In the genomic region with DNA sequence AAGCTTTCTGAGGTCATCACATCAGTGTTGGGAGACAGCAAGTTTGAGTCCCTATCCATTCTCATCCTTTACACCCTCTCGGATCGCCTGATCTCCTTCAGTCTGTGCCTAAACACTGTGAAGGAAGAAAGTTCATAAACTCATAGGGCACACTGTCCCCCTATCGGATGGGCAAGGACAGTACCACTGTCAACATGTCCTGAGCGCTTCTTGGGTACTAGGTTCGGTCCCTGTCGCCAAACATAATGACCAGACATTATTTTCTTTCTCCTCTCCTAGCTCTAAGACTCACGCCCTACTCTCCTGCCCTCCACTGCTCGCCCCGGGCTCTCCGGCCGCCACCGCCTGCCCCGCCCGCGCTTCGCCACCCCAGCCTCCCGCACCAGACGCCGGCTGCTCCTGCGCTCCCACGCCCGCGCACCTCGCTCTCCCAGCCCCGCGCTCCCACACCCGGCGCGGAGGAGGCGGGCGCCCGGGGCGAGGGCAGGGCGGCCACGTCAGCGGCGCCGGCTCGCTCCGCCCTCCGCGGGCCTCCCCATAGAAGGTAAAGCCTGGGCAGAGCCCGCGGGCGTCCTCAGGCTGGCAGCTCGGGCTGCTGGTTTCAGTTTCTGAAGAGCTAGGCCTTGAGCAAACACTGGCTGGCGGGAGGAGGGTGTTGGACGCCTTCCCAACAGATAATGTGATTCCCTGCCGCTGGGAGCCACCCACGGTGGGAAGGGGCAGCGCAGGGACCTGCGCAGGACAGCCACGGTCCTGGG, we compare ENCODE assay signal across 8 mouse cellular contexts.
DNase-seq lines count a peak whose midpoint lies in the region; ATAC-seq and TF ChIP-seq lines count a peak whose summit lies in the region.

No protein-coding gene starts in this region.

- peak overlapping the region; percentile 73 for H3K4me2 ChIP-seq in embryonic facial prominence, embryonic 14.5 days (ENCODE audit: low read depth, low read length)
- peak overlapping the region; percentile 66 for H3K4me2 ChIP-seq in limb, embryonic 12.5 days
- H3K4me2 ChIP-seq in midbrain, embryonic 14.5 days (ENCODE audit: low read length) = peak overlapping the region; percentile 65

- peak; percentile 85 for TF ChIP-seq POLR2A in heart, adult 2 months (IDR thresholded peaks at IDR 0.05; ENCODE audit: insufficient read depth, low read depth, low read length)

- H3K9me3 ChIP-seq in embryonic facial prominence, embryonic 14.5 days (ENCODE audit: control insufficient read depth, low read length) = no peaks in the 10 kb centered on the region
- no peaks in the 10 kb centered on the region for H3K9me3 ChIP-seq in limb, embryonic 12.5 days
- H3K9me3 ChIP-seq in midbrain, embryonic 14.5 days (ENCODE audit: control insufficient read depth, low read length) = no peaks in the 10 kb centered on the region

- no peaks in the 10 kb centered on the region for H3K36me3 ChIP-seq in embryonic facial prominence, embryonic 14.5 days (ENCODE audit: control insufficient read depth, insufficient read depth, low read length)
- H3K36me3 ChIP-seq in heart, adult 2 months (ENCODE audit: control insufficient read depth, insufficient read depth, low read length) = peaks cover 3% of the 10 kb centered on the region
- no peaks in the 10 kb centered on the region for H3K36me3 ChIP-seq in limb, embryonic 12.5 days
- H3K36me3 ChIP-seq in midbrain, embryonic 14.5 days (ENCODE audit: control insufficient read depth, insufficient read depth, low read length) = no peaks in the 10 kb centered on the region

- no peaks in the 10 kb centered on the region for H3K27me3 ChIP-seq in embryonic facial prominence, embryonic 14.5 days (replicated peaks; ENCODE audit: control insufficient read depth, insufficient read depth, low read length)
- H3K27me3 ChIP-seq in heart, adult 2 months (ENCODE audit: control insufficient read depth, insufficient read depth, low read length) = no peaks in the 10 kb centered on the region
- no peaks in the 10 kb centered on the region for H3K27me3 ChIP-seq in limb, embryonic 12.5 days
- no peaks in the 10 kb centered on the region for H3K27me3 ChIP-seq in midbrain, embryonic 14.5 days (ENCODE audit: control insufficient read depth, insufficient read depth, low read length)

- WGBS in embryonic facial prominence, embryonic 14.5 days = 2% methylated on average over 32 of the region's 53 CpGs
- 2% methylated on average over 53 of the region's 53 CpGs for WGBS in heart, adult 2 months
- WGBS in limb, embryonic 12.5 days = 1% methylated on average over 53 of the region's 53 CpGs
- under 1% methylated on average over 53 of the region's 53 CpGs for WGBS in midbrain, embryonic 14.5 days

- H3K4me1 ChIP-seq in embryonic facial prominence, embryonic 14.5 days (ENCODE audit: control insufficient read depth, insufficient read depth, low read length) = peaks cover 9% of the 10 kb centered on the region; the same call in 1 of the 2 replicates
- H3K4me1 ChIP-seq in heart, adult 2 months (ENCODE audit: control insufficient read depth, insufficient read depth, low read length) = peaks cover 14% of the 10 kb centered on the region
- H3K4me1 ChIP-seq in limb, embryonic 12.5 days (replicated peaks) = peaks cover 12% of the 10 kb centered on the region; the same call in 1 of the 2 replicates
- H3K4me1 ChIP-seq in midbrain, embryonic 14.5 days (ENCODE audit: control insufficient read depth, insufficient read depth, low read length) = peaks cover 5% of the 10 kb centered on the region; the same call in 1 of the 2 replicates

- ATAC-seq in embryonic facial prominence, embryonic 14.5 days (ENCODE audit: low read depth) = peak; percentile 95
- peak; percentile 91 for ATAC-seq in limb, embryonic 12.5 days (ENCODE audit: insufficient number of reproducible peaks, insufficient read depth, low FRiP score, low TSS enrichment, low read depth)
- peak; percentile 92 for ATAC-seq in midbrain, embryonic 14.5 days (ENCODE audit: low FRiP score, low TSS enrichment)

- H3K9ac ChIP-seq in embryonic facial prominence, embryonic 14.5 days (ENCODE audit: low read depth, low read length) = peak overlapping the region; percentile 81
- H3K9ac ChIP-seq in heart, adult 2 months (ENCODE audit: low read depth, low read length) = peak overlapping the region; percentile 87
- peak overlapping the region; percentile 76 for H3K9ac ChIP-seq in limb, embryonic 12.5 days (replicated peaks)
- peak overlapping the region; percentile 57 for H3K9ac ChIP-seq in midbrain, embryonic 14.5 days (replicated peaks; ENCODE audit: low read length)

- H3K27ac ChIP-seq in embryonic facial prominence, embryonic 14.5 days (replicated peaks; ENCODE audit: low read depth, low read length) = peak overlapping the region; percentile 92
- H3K27ac ChIP-seq in heart, adult 2 months = peak overlapping the region; percentile 99
- peak overlapping the region; percentile 92 for H3K27ac ChIP-seq in limb, embryonic 12.5 days
- peak overlapping the region; percentile 74 for H3K27ac ChIP-seq in midbrain, embryonic 14.5 days (replicated peaks; ENCODE audit: low read depth, low read length)

- peak; percentile 60 for TF ChIP-seq CTCF in heart, adult 2 months (IDR thresholded peaks at IDR 0.05)

- H3K4me3 ChIP-seq in embryonic facial prominence, embryonic 14.5 days (ENCODE audit: low read depth, low read length) = peak overlapping the region; percentile 52
- H3K4me3 ChIP-seq in heart, adult 2 months = peak overlapping the region; percentile 50
- peak overlapping the region; percentile 49 for H3K4me3 ChIP-seq in limb, embryonic 12.5 days (replicated peaks)
- peak overlapping the region; percentile 42 for H3K4me3 ChIP-seq in midbrain, embryonic 14.5 days (replicated peaks; ENCODE audit: low read depth, low read length)

- peak; percentile 94 for DNase-seq in 3T3-L1 (ENCODE audit: low read depth, low spot score)
- DNase-seq in adrenal gland, postnatal 4 days (ENCODE audit: low spot score in 2 of 2) = peak; percentile 69 to 88
- peak; percentile 96 for DNase-seq in embryonic facial prominence, embryonic 14.5 days (ENCODE audit: low spot score)
- peak; percentile 94 to 96 for DNase-seq in heart, adult 2 months
- peak; percentile 91 to 94 for DNase-seq in kidney, adult 8-10 months
- DNase-seq in midbrain, embryonic 14.5 days = peak; percentile 89
- peak; percentile 87 for DNase-seq in spleen, adult 12 weeks (ENCODE audit: low spot score)

- TF ChIP-seq EP300 in heart, adult 2 months (IDR thresholded peaks at IDR 0.05; ENCODE audit: insufficient read depth, low read depth, low read length) = peak; percentile 68

- intact Hi-C loops in heart, adult 2 months (cut with DNase I) = loop anchor here (2.0 to 10.0 kb wide), 6 partner anchors 108 to 714 kb away; partner anchors contain the start of genes Fggy and Jun

- no peaks in the 10 kb centered on the region for H3K79me2 ChIP-seq in heart, adult 2 months (replicated peaks; ENCODE audit: control insufficient read depth, insufficient read depth, low read length)

Comparison
In these comparisons a context has a peak if more than half of its experiments do, and no peak if none do; other contexts are left out.
1. Peak in every context shown above with its lines: DNase-seq, ATAC-seq, H3K4me3 ChIP-seq and H3K27ac ChIP-seq.